Mouse (Mus musculus) lung, embryonic 14.5 days (tissue): ENCODE data around the gene Col4a6. TPM values are rescaled to one million over a fixed set of nuclear protein-coding genes. Genes with fewer than 3 reads are reported as not detected.

Experiments
- ATAC-seq: fragments of 200-750 bp; cut with Nextera tagmentation; 2 replicates; pipeline ENCODE4 v1.8.0; 2017; ENCODE audit warnings: mild to moderate bottlenecking, moderate TSS enrichment, moderate library complexity; ENCODE audit not compliant: insufficient read depth
- DNase-seq: peaks from one replicate; pipeline ENCODE4 v3.0.0-alpha.2; 2015
- H3K27ac ChIP-seq: fragments of 300-500 bp; sonication (generic); 2 replicates; pipeline ENCODE4 v1.5.1; 2014; ENCODE audit warnings: low read depth, mild to moderate bottlenecking, moderate library complexity
- H3K27me3 ChIP-seq: fragments of 300-500 bp; sonication (generic); 2 replicates; pipeline ENCODE4 v1.6.1; 2014; ENCODE audit warnings: low read length, control low read depth; ENCODE audit not compliant: insufficient read depth
- H3K36me3 ChIP-seq: fragments of 300-500 bp; sonication (generic); 2 replicates; pipeline ENCODE4 v1.6.1; 2014; ENCODE audit warnings: control low read depth; ENCODE audit not compliant: insufficient read depth
- H3K4me1 ChIP-seq: fragments of 300-500 bp; sonication (generic); 2 replicates; pipeline ENCODE4 v1.6.1; 2014; ENCODE audit warnings: antibody characterized with exemption, control low read depth; ENCODE audit not compliant: insufficient read depth
- H3K4me2 ChIP-seq: fragments of 300-500 bp; sonication (generic); 2 replicates; pipeline ENCODE4 v1.6.1; 2014; ENCODE audit warnings: mild to moderate bottlenecking
- H3K4me3 ChIP-seq: fragments of 300-500 bp; sonication (generic); 2 replicates; pipeline ENCODE4 v1.5.1; 2014; ENCODE audit warnings: low read depth, low read length
- H3K9ac ChIP-seq: fragments of 300-500 bp; sonication (generic); 2 replicates; pipeline ENCODE4 v1.6.1; 2014
- H3K9me3 ChIP-seq: fragments of 300-500 bp; sonication (generic); 2 replicates; pipeline ENCODE4 v1.6.1; 2016; ENCODE audit warnings: low read depth, low read length, control low read depth
- CTCF ChIP-seq: IDR thresholded peaks from 2 replicates; pipeline ENCODE4 v1.5.1; 2016; ENCODE audit warnings: antibody characterized with exemption, low read depth
- WGBS: fragments of 180-500 bp; shearing (Covaris S2); extraction: QIAGEN DNeasy Blood & Tissue Kit; methylation state at CpG from one replicate; pipeline ENCODE4 v1.1.7; 2014; 5-methylcytosine and 5-hydroxymethylcytosine counted together
- polyA plus RNA-seq: library from polyadenylated mRNA; unstranded; fragments of >200 nt; fragmentation: Nextera tagmentation; extraction: Ambion mirVana; gene quantifications from 2 replicates; pipeline ENCODE4 v1.2.1, GENCODE M21; 2014

The Col4a6 gene
- polyA plus RNA-seq, 1 experiment from 2014 or later, result 7.8 TPM

- Histone ChIP-seq H3K4me2 (no peak overlapping the region), H3K27me3 (no peaks in the 10 kb centered on the region), H3K9me3 (no peaks in the 10 kb centered on the region), H3K4me3 (no peak overlapping the region), H3K4me1 (no peaks in the 10 kb centered on the region), H3K9ac (no peak overlapping the region), H3K27ac (no peak overlapping the region), H3K36me3 (no peaks in the 10 kb centered on the region)
- TF ChIP-seq CTCF, result no peak
- WGBS, result 67% methylated on average over 6 of the region's 6 CpGs
- ATAC-seq, result peak; percentile 56; the same call in 1 of the 2 replicates
- no peak for DNase-seq
Measured at GRCm38 (mm10) chrX:141436780-141437179, 37.1 kb downstream of the Col4a6 start.

- Histone ChIP-seq H3K4me3 (no peak overlapping the region), H3K27ac (no peak overlapping the region), H3K4me2 (no peak overlapping the region), H3K9me3 (no peaks in the 10 kb centered on the region), H3K4me1 (no peaks in the 10 kb centered on the region), H3K9ac (no peak overlapping the region), H3K36me3 (no peaks in the 10 kb centered on the region), H3K27me3 (no peaks in the 10 kb centered on the region)
- DNase-seq (peak; percentile 5), ATAC-seq (no peak)
- no peak for TF ChIP-seq CTCF
- WGBS, result 53% methylated on average over 2 of the region's 2 CpGs
Measured at GRCm38 (mm10) chrX:141415318-141415717, 58.6 kb downstream of the Col4a6 start.

DNA sequence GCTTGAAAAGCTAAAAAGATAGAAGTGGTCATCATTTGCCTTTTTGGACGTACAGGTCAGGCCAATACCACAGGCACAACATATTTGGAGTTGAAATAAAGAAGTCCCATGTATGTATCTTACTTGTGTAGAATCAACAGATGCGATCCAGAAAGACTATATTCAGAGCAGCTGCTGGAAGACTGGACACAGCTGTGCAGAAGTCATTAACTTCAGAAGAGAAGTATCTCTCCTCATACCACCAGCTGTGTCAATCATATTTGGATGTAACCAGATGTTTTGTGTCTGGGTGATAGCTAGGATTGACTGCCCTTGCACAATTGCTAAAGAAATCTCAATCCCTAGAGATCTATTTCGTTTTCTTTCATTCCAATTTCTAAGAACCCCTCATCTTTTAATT lies 77.6 kb downstream of the Col4a6 start:
- no peaks in the 10 kb centered on the region for H3K36me3 ChIP-seq
- no peaks in the 10 kb centered on the region for H3K9me3 ChIP-seq
- H3K9ac ChIP-seq, result no peak overlapping the region
- no peaks in the 10 kb centered on the region for H3K27me3 ChIP-seq
- WGBS, result 47% methylated on average over 3 of the region's 3 CpGs
- H3K4me2 ChIP-seq, result no peak overlapping the region
- no peak for TF ChIP-seq CTCF
- H3K4me1 ChIP-seq, result no peaks in the 10 kb centered on the region
- peak; percentile 87 for ATAC-seq
- no peak overlapping the region for H3K27ac ChIP-seq
- H3K4me3 ChIP-seq, result no peak overlapping the region
- DNase-seq, result peak; percentile 72

- no peaks in the 10 kb centered on the region for H3K36me3 ChIP-seq
- ATAC-seq (no peak), DNase-seq (peak; percentile 19)
- no peak overlapping the region for H3K4me3 ChIP-seq
- H3K4me1 ChIP-seq, result no peaks in the 10 kb centered on the region
- H3K27ac ChIP-seq, result no peak overlapping the region
- H3K27me3 ChIP-seq, result no peaks in the 10 kb centered on the region
- H3K9ac ChIP-seq, result no peak overlapping the region
- TF ChIP-seq CTCF, result no peak
- no peak overlapping the region for H3K4me2 ChIP-seq
- 62% methylated on average over 3 of the region's 3 CpGs for WGBS
- no peaks in the 10 kb centered on the region for H3K9me3 ChIP-seq
Measured at GRCm38 (mm10) chrX:141385399-141386105, 88.3 kb downstream of the Col4a6 start.

DNA sequence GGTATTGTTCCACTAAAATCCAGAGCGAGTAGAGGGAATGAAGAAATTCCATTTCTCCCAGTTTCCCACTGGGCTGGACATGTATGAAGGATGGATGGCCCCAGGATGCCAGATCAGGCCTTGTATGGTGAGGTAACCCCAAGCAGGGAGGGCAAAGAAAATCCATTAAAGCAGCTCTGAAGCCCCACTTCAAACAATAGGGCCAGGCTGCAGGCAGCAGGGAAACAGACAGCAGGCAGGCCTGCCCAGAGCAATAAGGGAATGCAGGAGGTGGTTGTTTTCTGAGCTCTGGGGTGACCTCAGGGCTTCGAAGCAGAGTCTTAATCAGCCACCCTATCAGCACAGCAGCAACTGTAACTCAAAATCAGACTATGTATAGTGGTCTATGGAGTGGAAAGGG lies 89.2 kb downstream of the Col4a6 start:
- Histone ChIP-seq H3K4me1 (no peaks in the 10 kb centered on the region), H3K27ac (no peak overlapping the region), H3K27me3 (no peaks in the 10 kb centered on the region), H3K9ac (no peak overlapping the region), H3K36me3 (no peaks in the 10 kb centered on the region), H3K4me3 (no peak overlapping the region), H3K4me2 (no peak overlapping the region), H3K9me3 (no peaks in the 10 kb centered on the region)
- no peak for TF ChIP-seq CTCF
- ATAC-seq, result no peak
- no peak for DNase-seq
- 43% methylated on average over 2 of the region's 2 CpGs for WGBS

GRCm38 (mm10) chrX:141370276-141370675 lies 103.6 kb downstream of the Col4a6 start:
- Histone ChIP-seq H3K9me3 (no peaks in the 10 kb centered on the region), H3K9ac (no peak overlapping the region), H3K4me2 (no peak overlapping the region), H3K27ac (no peak overlapping the region), H3K4me1 (no peaks in the 10 kb centered on the region), H3K27me3 (no peaks in the 10 kb centered on the region), H3K36me3 (no peaks in the 10 kb centered on the region), H3K4me3 (no peak overlapping the region)
- 71% methylated on average over 1 of the region's 1 CpGs for WGBS
- no peak for TF ChIP-seq CTCF
- DNase-seq, result no peak
- ATAC-seq, result no peak

DNA sequence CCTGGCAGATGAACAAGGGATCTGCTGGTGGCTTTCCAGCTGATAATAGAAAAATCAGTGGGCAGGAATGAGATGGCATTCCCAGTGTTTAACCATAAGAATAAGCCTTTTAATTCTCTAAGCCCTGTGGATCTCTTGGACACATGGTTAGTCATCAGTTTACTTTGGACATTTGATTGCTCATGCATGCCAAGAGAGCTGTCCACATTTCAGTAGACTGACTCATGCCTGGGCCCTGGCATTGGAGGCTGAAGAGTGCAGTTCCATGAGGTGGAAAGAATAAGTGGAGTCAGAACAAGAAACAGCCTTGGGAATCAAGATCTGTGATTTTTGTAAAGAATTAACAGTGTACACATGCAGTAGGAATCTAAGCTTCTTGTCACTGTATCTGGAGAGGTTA lies 110.5 kb downstream of the Col4a6 start:
- H3K4me2 ChIP-seq, result no peak overlapping the region
- H3K27ac ChIP-seq, result no peak overlapping the region
- no peak for ATAC-seq
- H3K4me3 ChIP-seq, result no peak overlapping the region
- no peaks in the 10 kb centered on the region for H3K4me1 ChIP-seq
- no peaks in the 10 kb centered on the region for H3K27me3 ChIP-seq
- DNase-seq, result no peak
- no peaks in the 10 kb centered on the region for H3K9me3 ChIP-seq
- H3K9ac ChIP-seq, result no peak overlapping the region
- no peak for TF ChIP-seq CTCF
- H3K36me3 ChIP-seq, result no peaks in the 10 kb centered on the region
